Mouse (Mus musculus) c-Kit-positive CD71-positive TER-119-positive erythroid progenitor cells, embryonic 14.5 days (primary cell): ENCODE data around the gene Qpct.

ENCODE experiments used
- DNase-seq: peaks from one replicate; pipeline ENCODE4 v3.0.0-alpha.2; 2013; ENCODE audit warnings: low spot score

Qpct gene

DNA sequence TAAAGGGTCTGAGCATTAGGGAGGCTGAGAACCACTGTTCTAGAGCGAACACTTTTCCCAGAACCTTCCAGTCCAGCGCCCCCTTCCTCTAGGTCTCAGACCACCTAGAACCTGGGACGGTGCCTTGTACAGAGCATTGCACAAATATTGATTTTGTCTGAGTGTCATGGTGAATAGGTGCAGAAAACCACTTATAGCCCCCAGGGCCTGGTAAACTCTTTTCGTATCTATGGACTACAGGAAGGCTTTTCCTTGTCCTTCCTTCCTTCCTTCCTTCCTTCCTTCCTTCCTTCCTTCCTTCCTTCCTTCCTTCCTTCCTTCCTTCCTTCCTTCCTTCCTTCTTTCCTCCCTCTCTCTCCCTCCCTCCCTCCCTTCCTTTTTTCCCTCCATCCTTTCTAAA is at the start of gene Qpct:
Qpct (plus strand) TSS at position 301 of the 400 bp plus-strand sequence.
- DNase-seq, result no peak

DNA sequence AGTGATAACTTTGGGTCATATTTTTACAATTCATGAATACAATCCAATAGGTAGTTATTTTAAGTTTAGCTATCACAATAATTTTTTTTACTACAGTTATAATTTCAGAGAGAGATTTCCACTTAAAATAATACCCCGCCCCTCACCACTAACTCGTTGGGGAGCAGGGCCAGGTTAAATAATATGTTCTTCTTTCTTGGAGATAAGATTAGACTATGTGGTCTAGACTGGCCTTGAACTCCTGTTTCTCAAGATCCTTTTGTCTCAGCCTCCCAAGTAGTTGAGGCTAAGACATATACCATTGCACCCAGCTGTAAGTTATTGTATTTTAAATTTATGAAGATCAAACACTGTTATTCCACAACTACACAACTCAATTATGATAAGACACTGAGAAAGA is 38.1 kb upstream of the Qpct start:
- DNase-seq, result no peak

DNA sequence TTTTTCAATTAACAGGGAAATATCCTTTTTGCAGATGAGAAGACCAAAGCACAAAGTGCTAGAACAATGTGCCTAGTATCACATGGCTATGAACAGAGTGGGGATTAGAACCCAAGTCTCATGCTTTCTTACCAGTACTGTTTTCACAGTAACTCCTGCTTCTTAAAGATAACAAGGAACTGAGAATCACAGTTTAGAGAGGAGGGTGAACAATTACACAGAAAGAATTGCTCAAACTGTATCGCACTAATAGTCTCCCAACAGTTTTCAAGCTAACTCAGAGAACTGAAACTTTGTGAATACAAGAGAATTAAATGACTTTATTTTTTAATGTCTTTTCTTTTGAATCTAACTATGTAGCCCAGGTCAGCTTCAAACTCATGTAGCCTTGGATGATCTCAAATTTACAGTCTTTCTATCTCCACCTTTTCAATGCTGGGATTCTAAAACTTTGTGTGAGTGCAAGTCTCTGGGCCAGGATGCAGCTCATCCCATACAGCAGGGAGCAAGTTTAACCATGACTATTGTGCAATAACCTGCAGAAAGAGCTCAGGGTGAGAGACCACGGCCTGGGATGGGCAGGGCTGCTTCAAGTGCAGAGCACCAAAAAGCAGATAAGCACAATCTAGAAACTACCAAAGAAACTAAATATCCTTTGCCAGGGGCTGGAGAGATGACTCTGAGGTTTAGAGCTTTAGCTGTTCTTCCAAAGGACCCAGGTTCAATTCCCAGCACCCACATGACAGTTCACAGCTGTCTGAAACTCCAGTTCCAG is 36.6 kb upstream of the Qpct start:
- DNase-seq, result no peak

DNA sequence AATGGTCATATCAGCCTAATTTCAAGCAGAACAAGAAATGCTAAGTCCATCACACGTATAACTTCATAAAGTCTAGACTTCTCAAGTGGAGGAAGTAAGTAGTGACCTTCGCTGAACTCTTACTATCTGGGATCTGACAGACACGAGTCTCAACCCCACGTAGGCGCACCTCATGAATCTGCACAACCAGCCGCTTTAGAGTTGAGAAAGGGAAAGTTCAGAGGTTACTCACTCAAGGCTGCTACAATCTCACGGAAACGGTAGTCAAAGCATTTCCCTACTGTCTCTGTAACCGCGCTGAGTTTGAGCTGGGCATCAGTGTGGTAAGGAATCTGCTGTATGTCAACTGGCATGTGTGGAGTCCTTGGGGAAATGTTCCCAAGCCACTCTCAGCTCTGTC is 35.9 kb upstream of the Qpct start:
- no peak for DNase-seq

DNA sequence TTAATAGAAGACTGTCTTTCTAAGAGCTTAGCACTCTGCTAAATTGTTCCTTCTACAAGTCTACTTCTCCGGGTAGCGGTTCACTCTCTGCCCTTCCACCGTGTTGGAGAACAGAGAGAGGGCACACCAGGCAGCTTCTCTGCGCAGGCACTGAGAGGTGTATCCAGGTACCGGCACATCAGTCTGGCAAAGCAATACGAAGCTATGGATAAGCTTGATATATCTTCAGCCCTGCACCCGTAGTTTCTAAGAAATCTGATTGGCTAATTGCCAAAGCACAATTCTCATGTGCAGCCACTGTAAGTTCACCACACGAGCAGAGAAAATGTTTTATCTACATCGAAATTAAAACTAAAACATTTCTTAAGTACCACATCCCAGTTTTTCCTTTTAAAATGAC is 33.3 kb upstream of the Qpct start:
- DNase-seq, result no peak

DNA sequence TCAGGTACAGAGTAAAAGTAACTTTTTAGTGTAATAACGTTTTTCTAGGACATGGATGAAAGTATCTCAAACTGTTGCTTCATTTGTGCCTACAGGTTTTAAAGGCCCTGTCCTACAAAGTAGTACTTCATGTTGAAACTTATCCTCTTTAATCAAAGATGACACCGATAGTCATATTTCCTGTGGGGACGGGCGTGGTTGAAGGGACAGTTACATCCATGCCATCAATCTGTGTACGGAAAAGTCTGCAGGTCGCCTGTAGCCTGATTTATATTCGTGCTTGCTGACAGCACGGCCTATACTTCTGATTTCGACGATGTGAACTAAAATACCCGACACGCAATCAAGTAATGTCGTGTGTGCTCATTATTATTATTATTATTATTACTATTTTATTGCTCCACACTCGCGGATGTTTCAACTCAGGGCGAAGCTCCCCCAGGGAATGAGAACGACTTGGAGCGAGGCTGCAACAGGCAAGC is 31.9 kb upstream of the Qpct start:
- no peak for DNase-seq

DNA sequence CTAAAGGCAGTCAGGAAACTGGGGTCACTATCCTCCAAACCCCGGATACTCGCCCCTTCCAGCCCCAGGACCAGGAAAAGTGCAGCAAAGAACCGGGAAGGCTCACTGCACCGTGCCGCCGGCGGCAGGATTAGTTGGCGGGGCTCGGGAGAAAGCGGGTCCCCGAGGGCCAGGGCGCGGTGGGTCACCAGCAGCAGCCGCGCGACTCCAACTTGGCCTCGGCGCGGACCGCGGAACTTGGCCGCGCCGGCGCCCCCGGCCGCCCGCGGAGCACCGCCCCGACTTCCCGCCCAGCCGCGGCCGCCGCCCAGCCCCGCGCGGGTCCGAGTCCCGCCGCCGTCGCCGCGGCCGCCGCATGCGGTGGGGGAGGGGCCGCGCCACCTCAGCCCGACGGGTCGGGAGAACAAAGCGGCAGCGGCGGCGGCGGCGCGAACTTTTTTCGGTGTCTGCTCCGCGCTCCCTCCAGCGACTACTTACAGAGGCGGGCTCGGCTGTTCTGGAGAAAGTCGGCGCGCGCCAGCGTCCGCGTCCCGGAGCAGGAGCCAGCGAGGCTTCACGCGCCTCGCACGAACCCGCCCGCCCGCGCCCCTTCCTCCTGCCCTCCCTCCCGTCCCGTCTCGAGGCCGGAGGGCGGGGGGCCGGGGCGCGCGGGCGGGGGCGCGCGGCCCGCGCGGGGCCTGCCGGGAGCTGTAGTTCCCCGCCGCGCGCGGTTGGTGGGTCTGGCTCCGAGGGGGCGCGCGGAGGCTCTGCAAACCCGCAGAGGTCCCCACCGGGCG is 31.3 kb upstream of the Qpct start, which contains the start of gene Prkd3:
Prkd3 (minus strand) TSS at position 609 of the 776 bp plus-strand sequence.
- no peak for DNase-seq

DNA sequence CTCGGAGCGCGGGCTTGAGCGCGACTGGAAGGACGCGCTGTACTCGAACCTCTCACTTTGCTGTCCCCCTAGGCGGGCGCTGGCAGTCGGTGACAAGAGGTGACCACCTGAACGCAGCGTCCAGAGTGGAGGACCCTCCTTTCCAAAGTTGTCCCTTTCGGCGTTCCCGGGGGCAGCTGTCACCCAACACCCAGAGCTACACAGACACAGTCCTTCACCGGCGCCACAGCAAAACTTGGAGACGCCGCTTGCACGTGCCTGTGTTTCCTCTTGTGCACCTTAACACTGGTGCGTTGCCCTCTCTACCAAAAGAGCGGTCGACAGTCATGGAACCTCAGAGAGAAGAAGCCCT is 30.7 kb upstream of the Qpct start:
- no peak for DNase-seq

DNA sequence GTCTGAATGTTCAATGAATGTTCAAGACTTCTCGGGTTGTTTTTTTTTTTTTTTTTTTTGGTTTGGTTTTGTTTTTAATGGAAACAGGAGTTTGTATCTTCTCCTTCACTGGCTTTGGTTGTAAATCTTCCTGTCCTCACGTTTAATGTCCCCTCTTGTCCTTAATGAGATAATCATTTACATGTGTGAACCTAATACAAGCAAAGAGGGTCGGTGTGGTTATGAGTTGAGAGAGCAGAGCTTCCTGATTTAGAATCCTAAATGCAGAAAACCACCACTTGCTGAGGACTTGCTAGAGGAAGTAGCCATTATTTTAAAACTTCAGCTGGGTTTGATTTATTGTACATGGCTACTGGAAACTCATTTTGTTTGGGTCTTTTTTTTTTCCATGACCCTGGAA is 29.0 kb upstream of the Qpct start:
- DNase-seq, result no peak

DNA sequence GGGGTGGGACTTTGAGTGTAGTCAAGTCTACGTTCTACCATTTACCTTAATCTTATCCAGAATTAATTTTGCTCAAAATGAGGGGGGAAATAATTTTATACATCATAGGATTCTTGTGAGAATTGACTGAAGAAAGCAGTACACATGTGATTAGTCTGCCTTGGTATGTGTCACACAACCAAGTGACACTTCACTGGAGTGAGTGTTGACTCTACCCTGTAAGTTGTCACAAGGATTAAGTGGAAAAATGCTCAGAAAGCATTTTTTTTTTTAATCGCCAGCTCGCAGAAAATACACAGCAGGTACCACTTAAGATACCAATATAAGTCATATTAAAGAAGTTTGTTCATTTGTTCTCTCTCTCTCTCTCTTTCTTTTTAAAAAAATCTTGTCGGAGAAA is 27.2 kb upstream of the Qpct start:
- no peak for DNase-seq

DNA sequence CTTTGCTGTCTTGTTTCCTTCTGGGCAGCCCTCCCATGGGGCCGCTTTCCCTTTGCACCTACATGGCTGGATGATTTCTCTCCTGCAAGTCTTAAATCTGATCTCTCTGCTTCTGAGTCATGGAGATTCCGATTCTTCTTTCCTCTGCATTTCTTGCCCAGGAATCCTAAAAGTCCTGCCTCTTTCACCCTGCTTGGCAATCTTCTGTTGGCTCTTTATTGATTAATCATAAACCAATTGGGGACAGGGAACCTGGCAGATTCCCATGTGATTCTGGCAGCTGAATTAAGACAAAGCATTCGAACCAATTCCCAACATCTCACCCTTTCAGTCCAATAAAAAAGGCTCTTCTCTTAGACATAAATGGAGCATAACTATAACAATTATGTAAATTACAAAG is 22.5 kb upstream of the Qpct start:
- no peak for DNase-seq

DNA sequence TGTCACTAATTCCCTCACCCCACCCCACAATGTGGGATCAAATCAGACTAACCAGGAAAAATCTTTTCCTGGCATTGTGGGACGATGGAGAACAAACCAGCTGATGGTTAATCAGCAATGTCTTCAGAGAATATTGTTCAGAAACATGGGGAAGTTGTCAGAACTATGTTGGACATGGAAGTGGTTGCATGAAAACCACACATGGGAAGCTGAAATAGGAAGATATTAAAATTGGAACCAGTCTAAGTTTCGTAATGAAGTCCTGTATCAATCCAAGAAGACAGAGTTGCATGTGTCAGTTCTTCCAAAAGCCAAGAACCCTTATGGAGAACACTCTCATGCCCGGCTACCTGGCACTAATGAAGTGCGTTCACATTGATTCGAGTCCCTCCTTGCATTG is 20.1 kb upstream of the Qpct start:
- DNase-seq, result no peak

DNA sequence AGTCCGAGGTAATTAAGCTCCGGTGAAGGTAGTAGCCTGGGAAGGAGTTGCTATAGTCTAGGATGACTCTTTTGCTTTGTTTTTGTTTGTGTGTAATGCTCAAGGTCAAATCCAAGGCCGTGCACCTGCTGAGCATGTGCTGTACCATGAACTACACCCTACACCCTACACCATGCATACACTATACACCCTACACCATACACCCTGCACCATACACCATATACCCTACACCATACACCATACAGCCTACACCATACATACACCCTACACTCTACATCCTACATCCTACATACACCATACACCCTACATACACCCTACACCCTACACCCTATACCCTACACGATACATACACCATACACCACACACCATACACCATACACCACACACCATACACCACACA is 18.9 kb upstream of the Qpct start:
- DNase-seq, result no peak

DNA sequence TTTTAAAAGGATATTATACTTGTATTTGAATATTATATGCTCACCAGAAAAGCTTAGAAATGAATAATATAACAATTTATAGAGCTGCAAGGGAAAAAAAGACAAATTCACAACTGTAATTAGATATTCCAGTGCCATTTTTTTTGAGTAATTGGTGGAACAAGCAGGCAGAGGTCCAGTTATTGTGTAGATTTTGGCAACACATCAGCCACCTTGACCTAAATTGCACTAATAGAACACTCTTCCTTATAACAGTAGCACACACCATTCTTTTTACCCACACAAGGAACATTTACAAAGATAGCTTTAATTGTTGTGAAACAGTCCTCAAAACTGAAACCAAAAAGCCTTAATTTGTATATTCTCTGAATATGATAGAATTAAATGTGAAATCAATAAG is 12.0 kb upstream of the Qpct start:
- no peak for DNase-seq

DNA sequence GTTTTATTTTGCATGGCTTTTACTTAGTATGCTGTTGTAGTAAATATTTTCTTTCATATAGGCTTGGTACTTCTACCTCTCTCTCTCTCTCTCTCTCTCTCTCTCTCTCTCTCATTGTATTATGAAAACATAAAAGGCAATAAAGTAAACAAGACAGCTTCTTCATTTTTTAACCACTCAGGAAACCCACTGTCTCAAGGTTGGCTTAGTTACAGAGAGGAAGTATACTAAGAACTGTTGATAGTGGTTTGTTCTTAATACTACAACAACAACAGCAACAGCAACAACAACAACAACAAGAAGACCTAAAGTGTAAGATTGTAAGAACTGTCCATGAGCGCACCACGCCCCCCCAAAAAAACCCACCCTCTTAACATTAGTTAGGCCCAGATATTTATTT is 8.0 kb upstream of the Qpct start:
- no peak for DNase-seq

DNA sequence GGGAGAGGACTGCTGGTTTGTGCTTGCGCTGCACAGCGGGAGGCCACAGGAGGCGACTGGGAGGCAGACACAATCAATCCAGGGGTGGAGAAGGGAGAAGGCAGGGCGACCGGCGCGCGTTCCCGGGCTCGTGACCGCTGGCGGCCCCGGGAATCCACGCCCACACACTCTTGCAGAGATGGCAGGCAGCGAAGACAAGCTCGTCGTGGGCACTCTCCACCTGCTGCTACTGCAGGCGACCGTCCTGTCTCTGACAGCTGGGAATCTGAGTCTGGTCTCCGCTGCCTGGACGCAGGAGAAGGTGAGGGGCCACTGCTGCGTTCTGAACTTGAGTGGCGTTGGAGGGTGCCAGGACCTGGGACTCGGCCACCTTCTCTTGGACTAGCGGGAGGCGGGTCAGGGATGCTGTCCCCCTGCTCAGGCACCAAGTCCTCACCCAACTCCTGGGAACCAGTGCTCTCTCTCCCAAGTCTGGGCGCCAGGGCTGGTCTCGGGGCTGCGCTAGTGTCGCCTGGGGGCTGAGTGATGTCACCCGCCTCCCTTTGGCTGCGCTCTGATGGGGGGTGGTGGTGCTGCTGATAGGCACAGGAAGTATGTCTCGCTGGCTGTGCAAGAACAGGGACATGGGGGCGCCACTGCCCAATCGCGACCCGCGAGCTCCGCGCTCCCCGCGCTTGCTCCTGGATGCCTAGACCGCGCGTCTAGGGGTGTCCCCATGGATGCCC is 544 bp downstream of the Qpct start:
- DNase-seq, result no peak

DNA sequence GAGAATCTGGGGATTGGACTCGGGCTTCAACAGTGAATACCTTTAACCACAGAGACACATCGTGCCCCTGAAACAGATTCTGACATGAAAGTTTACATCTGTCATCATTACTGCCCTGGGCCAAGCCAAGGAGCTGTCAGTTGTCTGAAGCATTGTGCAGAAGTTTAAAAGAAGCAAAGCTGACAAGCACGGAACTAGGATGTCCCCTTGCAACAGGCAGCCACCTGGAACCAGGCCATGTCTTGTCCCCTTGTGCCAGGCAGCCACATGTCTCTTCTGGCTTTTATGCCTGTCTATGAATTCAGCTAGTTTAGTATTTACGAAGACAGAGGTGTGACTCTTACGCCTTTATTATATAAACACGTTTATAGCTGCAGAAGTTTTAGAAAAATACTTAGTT is 6.6 kb downstream of the Qpct start:
- no peak for DNase-seq

DNA sequence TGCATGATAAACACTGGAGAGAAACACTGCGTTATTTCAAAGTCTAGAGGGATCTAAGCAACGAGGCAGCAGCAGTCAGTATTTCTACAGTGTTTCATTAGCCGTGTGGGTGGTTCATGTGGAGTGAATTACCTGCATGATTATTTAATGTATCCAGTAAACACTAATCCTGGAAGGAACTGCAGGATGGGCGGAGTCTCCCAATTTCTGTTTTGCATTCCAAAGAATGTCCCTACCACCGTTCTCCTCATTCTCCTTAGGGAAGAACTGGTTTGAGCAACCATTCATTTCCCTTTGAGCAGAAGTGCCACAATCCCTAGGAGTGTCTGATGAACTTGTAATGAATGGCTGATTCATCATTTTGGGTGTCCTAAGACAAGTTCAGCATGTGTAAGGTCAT is 8.5 kb downstream of the Qpct start:
- DNase-seq, result no peak

DNA sequence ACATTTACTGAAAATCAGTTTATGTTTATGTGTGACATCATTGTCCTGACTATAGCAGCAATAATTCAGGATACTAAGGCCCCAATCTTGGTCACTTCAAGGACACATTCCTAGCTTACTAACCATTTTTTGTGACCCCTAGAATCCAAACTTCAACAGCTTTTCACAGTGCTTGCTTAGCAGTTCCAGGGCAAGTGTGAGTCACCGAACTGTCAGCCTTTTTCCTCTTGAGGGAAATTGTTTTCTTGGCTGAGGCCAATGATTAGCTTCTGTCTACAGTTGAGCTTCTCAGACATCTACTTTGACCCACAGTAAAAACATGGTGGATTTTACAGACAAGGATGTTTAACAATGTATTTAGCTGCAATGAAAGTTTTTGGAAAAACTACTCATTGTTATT is 12.5 kb downstream of the Qpct start:
- DNase-seq, result no peak

DNA sequence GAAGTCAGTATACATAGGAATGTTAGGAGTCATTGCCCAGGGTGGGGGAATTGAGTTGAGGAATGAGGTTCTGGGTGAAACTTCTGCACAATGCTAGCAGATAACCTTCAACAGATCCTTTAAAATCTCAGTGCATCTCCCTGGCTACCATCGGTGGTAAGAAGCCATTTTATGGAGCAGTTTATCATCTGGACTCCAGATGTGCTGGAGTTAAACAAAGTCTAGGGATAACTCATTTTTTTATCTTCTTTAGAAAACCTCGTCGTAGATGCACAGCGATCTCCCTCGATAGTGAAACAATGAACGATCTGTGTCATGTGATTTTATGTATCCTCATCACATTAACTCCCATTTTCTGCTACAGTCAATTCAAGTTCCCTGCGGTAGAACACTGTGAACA is 16.9 kb downstream of the Qpct start:
- no peak for DNase-seq

DNA sequence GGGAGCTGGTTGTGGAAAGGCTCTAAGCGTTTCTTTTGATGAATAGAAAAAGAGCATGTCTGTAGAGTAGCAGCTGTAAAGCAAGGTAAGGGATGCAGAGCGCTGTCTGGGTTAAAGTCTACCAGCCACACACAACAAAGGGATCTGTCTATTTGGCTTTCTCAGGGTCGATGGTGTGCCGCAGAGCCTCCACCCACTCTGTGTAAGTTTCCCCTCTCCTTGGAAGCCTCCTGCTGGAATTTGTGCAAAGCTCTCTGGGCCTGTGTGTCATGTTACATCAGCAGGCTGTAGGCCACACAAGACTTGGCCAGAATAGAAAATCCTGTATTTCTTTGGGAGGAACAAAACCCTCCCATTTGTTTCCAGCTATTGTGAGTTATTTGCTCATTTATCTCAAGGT is 17.3 kb downstream of the Qpct start:
- no peak for DNase-seq

DNA sequence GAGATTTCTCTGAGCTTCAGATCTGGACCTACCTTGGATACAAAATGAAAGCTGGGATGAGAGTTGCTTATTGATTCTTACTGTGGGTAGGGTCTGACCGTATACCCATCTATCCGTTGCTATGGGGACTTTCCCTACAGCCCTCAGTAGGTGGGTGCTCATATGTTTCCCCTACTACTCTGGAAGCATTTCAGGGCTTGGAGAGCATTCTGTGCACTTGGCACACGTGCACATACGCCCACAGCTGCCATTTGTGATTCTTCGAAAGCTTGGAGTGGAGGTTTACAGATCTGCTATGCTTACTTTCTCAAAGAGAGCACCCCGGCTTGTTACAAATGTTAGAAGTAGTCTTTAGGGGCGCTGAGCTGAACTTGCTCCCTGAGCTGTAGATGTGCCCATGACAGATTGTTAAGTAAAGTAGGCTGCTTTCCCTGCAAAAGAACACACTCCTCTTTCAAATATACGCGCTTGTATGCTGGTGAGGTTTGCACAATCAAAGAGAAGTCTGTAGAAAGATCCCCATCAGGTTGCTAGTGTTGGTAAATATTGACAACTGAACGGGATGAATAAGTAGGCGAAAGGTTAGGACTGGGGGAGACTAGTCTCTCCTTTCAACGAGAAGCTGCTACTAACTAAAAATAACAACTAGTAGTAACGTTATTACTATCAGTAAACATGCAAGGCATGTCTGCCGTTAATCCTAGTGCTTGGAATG is 18.2 kb downstream of the Qpct start:
- DNase-seq, result no peak
